Mouse (Mus musculus) layer of hippocampus, postnatal 36 days (tissue): Measurements from ENCODE around the gene Gm3373. TPM values are rescaled to one million over a fixed set of nuclear protein-coding genes. Genes with fewer than 3 reads are reported as not detected.
"Not testable (repeated sequence)": the region's sequence is repeated elsewhere in the genome, so short reads cannot be mapped to it uniquely, and the experiment has no call there.

Experiments
- DNase-seq, 2 experiments: peaks; one replicate each; pipeline ENCODE4 v3.0.0; 2022
- total RNA-seq, 2 experiments: library from RNA; stranded (reverse); gene quantifications; 2 replicates each; pipeline ENCODE4 v1.2.3; 2021

Gm3373 gene
- 1 to 10 TPM in 1 of 2 experiments, under 1 TPM in 1; 0.56 to 1.1 TPM for total RNA-seq

DNA sequence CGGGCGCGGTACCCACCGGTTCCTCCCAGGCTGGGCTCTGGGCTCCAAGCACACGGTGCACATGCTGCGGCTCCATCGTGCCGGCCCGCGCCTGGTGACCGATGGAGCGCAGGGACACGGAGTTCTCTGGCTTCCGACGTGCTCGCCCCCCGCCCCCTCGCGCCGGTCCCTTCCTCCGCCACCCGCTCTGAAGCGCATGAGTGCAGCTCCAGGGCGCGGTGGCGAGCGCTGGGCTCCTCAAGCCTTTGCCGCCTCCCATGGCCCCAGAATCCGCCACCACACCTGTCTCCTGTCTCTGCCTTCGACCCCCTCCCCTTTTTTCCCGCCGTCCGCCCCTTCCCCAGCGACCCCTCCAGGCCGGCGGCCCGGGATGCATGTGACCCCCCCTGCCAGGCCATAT lies at the start of gene Gm3373:
Gene Gm3373 (minus strand): TSS at position 101 of the 400 bp plus-strand sequence.
- DNase-seq = not testable (repeated sequence)

GRCm38 (mm10) chr14:5687357-5687756 lies 54.0 kb downstream of the Gm3373 start, which contains the start of gene Gm9603:
TSS of gene Gm9603 (minus strand) at chr14:5687457.
- DNase-seq = not testable (repeated sequence)

Other genes with a start within 250 kb of the Gm3373 start
- under 1 TPM; 0.35 to 0.78 TPM for gene Gm3488, start 239.9 kb downstream of the Gm3373 start, total RNA-seq
- gene Gm3532, start 203.1 kb downstream of the Gm3373 start, total RNA-seq = not detected
- not detected for gene Gm8265, start 108.5 kb downstream of the Gm3373 start, total RNA-seq
- gene Gm9603, start 54.1 kb downstream of the Gm3373 start, total RNA-seq = not detected
- gene Gm3383, start 66.4 kb upstream of the Gm3373 start, total RNA-seq = 1 to 10 TPM; 3.3 to 3.8 TPM
- gene Gm3424, start 88.8 kb upstream of the Gm3373 start, total RNA-seq = not detected
- 1 to 10 TPM; 1.0 to 1.1 TPM for gene Gm8237, start 138.8 kb upstream of the Gm3373 start, total RNA-seq
- 1 to 10 TPM; 1.0 to 1.5 TPM for gene Gm3248, start 220.2 kb upstream of the Gm3373 start, total RNA-seq
- gene Gm3453, start 237.6 kb upstream of the Gm3373 start, total RNA-seq = not detected